Mouse (Mus musculus): Measurements from ENCODE around the gene 4932414N04Rik.

GRCm38 (mm10) chr2:68744599-68744998 lies 88.3 kb downstream of the 4932414N04Rik start:
- TF ChIP-seq GATA1 (IDR thresholded peaks at IDR 0.05; ENCODE audit: borderline replicate concordance, low read length) (no peak), FLI1 (IDR thresholded peaks at IDR 0.05; ENCODE audit: low read length) (no peak)

Data from megakaryocyte, embryonic 14.5 days (primary cell).